Mouse (Mus musculus): ENCODE measurements around the gene Tas2r110. TPM values are rescaled to one million over a fixed set of nuclear protein-coding genes. Genes with fewer than 3 reads are reported as not detected.

The Tas2r110 gene
- polyA plus RNA-seq (2015; fragmentation: Illumina TruSeq; extraction: RNeasy Lipid Tissue Mini Kit (QIAGEN cat#74804); ENCODE audit: low read depth, low replicate concordance): not detected

DNA sequence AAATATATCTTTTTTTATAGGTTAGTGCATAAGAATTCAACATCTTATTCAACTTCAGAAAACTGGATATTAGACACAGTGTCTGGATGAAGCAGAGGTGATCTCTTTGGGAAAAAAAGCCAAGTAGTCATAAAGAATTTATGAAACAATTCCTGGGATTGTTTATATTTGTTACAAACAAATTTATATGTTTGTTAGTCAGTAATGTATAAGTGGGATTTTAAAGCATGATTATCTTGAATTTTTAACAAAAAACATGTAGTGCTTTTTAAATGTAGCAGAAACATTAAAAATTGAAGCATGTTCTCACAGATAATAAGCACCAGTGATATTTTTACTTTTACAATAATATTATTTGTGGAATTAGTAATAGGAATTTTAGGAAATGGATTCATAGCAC, at the start of gene Tas2r110:
TSS of gene Tas2r110 (plus strand) at position 301 of the 400 bp plus-strand sequence.

DNA sequence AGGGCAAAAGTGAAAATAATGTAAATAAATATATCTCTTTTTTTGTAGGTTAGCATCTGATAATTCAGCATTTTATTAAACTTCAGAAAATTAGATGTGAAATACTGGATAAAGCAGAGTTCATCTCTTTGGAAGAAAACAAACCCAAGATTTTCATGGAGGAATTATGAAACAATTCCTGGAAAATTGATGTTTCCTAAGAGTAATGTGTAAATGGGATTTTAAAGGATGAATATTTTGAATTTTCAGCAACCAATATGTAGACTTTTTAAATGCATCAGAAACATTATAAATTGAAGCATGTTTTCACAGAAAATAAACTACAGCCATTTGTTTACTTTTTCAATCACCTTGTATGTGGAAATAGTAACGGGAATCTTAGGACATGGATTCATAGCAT, 21.0 kb upstream of the Tas2r110 start, which contains the start of gene Tas2r123:
TSS of gene Tas2r123 (plus strand) at position 301 of the 400 bp plus-strand sequence.

DNA sequence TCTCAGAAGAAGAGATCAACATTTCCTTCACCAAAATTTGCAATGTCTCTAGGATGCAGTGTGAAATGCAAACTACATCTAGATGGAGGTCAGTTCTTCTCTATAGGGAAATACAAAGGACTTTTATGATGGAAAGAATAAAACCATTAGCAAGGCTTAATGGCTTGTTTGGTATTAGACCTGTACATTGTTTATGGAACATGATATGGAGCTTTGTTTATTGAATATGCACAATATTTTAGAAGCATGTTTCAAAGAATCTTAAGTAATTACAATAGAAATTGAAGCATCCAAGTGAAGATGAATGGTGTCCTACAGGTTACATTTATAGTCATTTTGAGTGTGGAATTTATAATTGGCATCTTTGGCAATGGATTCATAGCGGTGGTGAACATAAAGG, 12.7 kb upstream of the Tas2r110 start, which contains the start of gene Tas2r116:
TSS of gene Tas2r116 (plus strand) at position 301 of the 400 bp plus-strand sequence.

DNA sequence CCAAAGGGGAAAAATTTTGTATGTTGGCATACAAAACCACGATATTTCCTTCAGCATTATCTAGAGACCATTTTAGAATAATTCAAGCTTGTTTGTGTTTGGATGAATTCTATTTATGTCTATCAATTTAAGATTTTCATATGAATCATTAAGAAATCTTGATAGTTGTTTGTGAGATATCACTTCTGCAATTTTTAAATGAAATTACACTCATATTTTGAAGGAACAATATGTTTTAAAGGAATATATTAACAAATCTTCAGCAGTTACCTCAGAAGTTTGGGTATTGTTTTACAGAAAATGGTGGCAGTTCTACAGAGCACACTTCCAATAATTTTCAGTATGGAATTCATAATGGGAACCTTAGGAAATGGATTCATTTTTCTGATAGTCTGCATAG, 24.9 kb downstream of the Tas2r110 start, which contains the start of gene Tas2r113:
TSS of gene Tas2r113 (plus strand) at position 301 of the 400 bp plus-strand sequence.

DNA sequence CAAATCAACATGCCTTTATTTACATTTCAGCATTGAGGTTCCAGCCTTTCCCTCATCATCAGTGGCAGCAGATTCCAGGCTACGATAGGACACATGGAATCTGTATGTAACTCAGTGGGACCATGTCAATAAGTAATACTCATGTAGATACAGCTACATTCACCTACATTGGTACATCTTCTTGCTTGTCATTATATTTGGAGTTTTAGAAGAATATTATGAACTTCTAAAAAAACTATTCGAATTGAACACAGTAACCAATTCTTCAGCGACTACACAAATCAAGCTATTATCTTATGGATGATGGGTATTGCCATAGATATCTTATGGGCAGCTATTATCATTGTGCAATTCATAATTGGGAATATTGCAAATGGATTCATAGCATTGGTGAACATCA, 41.5 kb downstream of the Tas2r110 start, which contains the start of gene Tas2r125:
TSS of gene Tas2r125 (plus strand) at position 301 of the 400 bp plus-strand sequence.

Other genes starting within 250 kb of the Tas2r110 start
- gene A630073D07Rik, start 216.5 kb upstream of the Tas2r110 start, polyA plus RNA-seq (2015; fragmentation: Illumina TruSeq; extraction: RNeasy Lipid Tissue Mini Kit (QIAGEN cat#74804); ENCODE audit: low read depth, low replicate concordance): not detected
- gene Tas2r120, start 211.1 kb upstream of the Tas2r110 start, polyA plus RNA-seq (2015; fragmentation: Illumina TruSeq; extraction: RNeasy Lipid Tissue Mini Kit (QIAGEN cat#74804); ENCODE audit: low read depth, low replicate concordance): not detected
- not detected for gene Tas2r121, start 167.0 kb upstream of the Tas2r110 start, polyA plus RNA-seq (2015; fragmentation: Illumina TruSeq; extraction: RNeasy Lipid Tissue Mini Kit (QIAGEN cat#74804); ENCODE audit: low read depth, low replicate concordance)
- gene Tas2r122, start 156.1 kb upstream of the Tas2r110 start, polyA plus RNA-seq (2015; fragmentation: Illumina TruSeq; extraction: RNeasy Lipid Tissue Mini Kit (QIAGEN cat#74804); ENCODE audit: low read depth, low replicate concordance): not detected
- gene Tas2r115, start 130.0 kb upstream of the Tas2r110 start, polyA plus RNA-seq (2015; fragmentation: Illumina TruSeq; extraction: RNeasy Lipid Tissue Mini Kit (QIAGEN cat#74804); ENCODE audit: low read depth, low replicate concordance): not detected
- not detected for gene Tas2r124, start 113.3 kb upstream of the Tas2r110 start, polyA plus RNA-seq (2015; fragmentation: Illumina TruSeq; extraction: RNeasy Lipid Tissue Mini Kit (QIAGEN cat#74804); ENCODE audit: low read depth, low replicate concordance)
- not detected for gene Tas2r102, start 105.9 kb upstream of the Tas2r110 start, polyA plus RNA-seq (2015; fragmentation: Illumina TruSeq; extraction: RNeasy Lipid Tissue Mini Kit (QIAGEN cat#74804); ENCODE audit: low read depth, low replicate concordance)
- not detected for gene Tas2r136, start 89.8 kb upstream of the Tas2r110 start, polyA plus RNA-seq (2015; fragmentation: Illumina TruSeq; extraction: RNeasy Lipid Tissue Mini Kit (QIAGEN cat#74804); ENCODE audit: low read depth, low replicate concordance)
- not detected for gene Tas2r117, start 65.2 kb upstream of the Tas2r110 start, polyA plus RNA-seq (2015; fragmentation: Illumina TruSeq; extraction: RNeasy Lipid Tissue Mini Kit (QIAGEN cat#74804); ENCODE audit: low read depth, low replicate concordance)
- gene Tas2r123, start 20.9 kb upstream of the Tas2r110 start, polyA plus RNA-seq (2015; fragmentation: Illumina TruSeq; extraction: RNeasy Lipid Tissue Mini Kit (QIAGEN cat#74804); ENCODE audit: low read depth, low replicate concordance): not detected
- not detected for gene Tas2r116, start 12.6 kb upstream of the Tas2r110 start, polyA plus RNA-seq (2015; fragmentation: Illumina TruSeq; extraction: RNeasy Lipid Tissue Mini Kit (QIAGEN cat#74804); ENCODE audit: low read depth, low replicate concordance)
- gene Tas2r113, start 25.0 kb downstream of the Tas2r110 start, polyA plus RNA-seq (2015; fragmentation: Illumina TruSeq; extraction: RNeasy Lipid Tissue Mini Kit (QIAGEN cat#74804); ENCODE audit: low read depth, low replicate concordance): not detected
- not detected for gene Tas2r125, start 41.6 kb downstream of the Tas2r110 start, polyA plus RNA-seq (2015; fragmentation: Illumina TruSeq; extraction: RNeasy Lipid Tissue Mini Kit (QIAGEN cat#74804); ENCODE audit: low read depth, low replicate concordance)
- gene Tas2r129, start 83.1 kb downstream of the Tas2r110 start, polyA plus RNA-seq (2015; fragmentation: Illumina TruSeq; extraction: RNeasy Lipid Tissue Mini Kit (QIAGEN cat#74804); ENCODE audit: low read depth, low replicate concordance): not detected
- gene Tas2r131, start 89.9 kb downstream of the Tas2r110 start, polyA plus RNA-seq (2015; fragmentation: Illumina TruSeq; extraction: RNeasy Lipid Tissue Mini Kit (QIAGEN cat#74804); ENCODE audit: low read depth, low replicate concordance): not detected
- not detected for gene Tas2r109, start 113.0 kb downstream of the Tas2r110 start, polyA plus RNA-seq (2015; fragmentation: Illumina TruSeq; extraction: RNeasy Lipid Tissue Mini Kit (QIAGEN cat#74804); ENCODE audit: low read depth, low replicate concordance)
- gene Tas2r103, start 169.1 kb downstream of the Tas2r110 start, polyA plus RNA-seq (2015; fragmentation: Illumina TruSeq; extraction: RNeasy Lipid Tissue Mini Kit (QIAGEN cat#74804); ENCODE audit: low read depth, low replicate concordance): not detected
- gene Tas2r140, start 187.8 kb downstream of the Tas2r110 start, polyA plus RNA-seq (2015; fragmentation: Illumina TruSeq; extraction: RNeasy Lipid Tissue Mini Kit (QIAGEN cat#74804); ENCODE audit: low read depth, low replicate concordance): not detected
- 146 TPM for gene Smim10l1, start 236.9 kb downstream of the Tas2r110 start, polyA plus RNA-seq (2015; fragmentation: Illumina TruSeq; extraction: RNeasy Lipid Tissue Mini Kit (QIAGEN cat#74804); ENCODE audit: low read depth, low replicate concordance)